Mouse (Mus musculus) kidney, embryonic 16.5 days (tissue): Measurements from ENCODE around the gene Slc18b1. TPM values are rescaled to one million over a fixed set of nuclear protein-coding genes. Genes with fewer than 3 reads are reported as not detected.

Experiments used
- ATAC-seq: fragments of 200-750 bp; cut with Nextera tagmentation; 2 replicates; pipeline ENCODE4 v1.8.0; 2017; ENCODE audit warnings: moderate TSS enrichment; ENCODE audit not compliant: low FRiP score, low TSS enrichment
- H3K27ac ChIP-seq: fragments of 300-500 bp; sonication (generic); 2 replicates; pipeline ENCODE4 v1.5.1; 2014; ENCODE audit warnings: low read length
- H3K27me3 ChIP-seq: fragments of 300-500 bp; sonication (generic); 2 replicates; pipeline ENCODE4 v1.6.1; 2014; ENCODE audit warnings: low read length, control low read depth, mixed read lengths; ENCODE audit not compliant: insufficient read depth
- H3K36me3 ChIP-seq: fragments of 300-500 bp; sonication (generic); 2 replicates; pipeline ENCODE4 v1.6.1; 2014; ENCODE audit warnings: low read length, control low read depth, mixed read lengths; ENCODE audit not compliant: insufficient read depth
- H3K4me1 ChIP-seq: fragments of 300-500 bp; sonication (generic); 2 replicates; pipeline ENCODE4 v1.6.1; 2014; ENCODE audit warnings: low read length, control low read depth, mixed read lengths; ENCODE audit not compliant: insufficient read depth
- H3K4me2 ChIP-seq: fragments of 300-500 bp; sonication (generic); replicated peaks from 2 replicates; pipeline ENCODE4 v1.6.1; 2014; ENCODE audit warnings: low read depth, low read length
- H3K4me3 ChIP-seq: fragments of 300-500 bp; sonication (generic); 2 replicates; pipeline ENCODE4 v1.5.1; 2014; ENCODE audit warnings: mild to moderate bottlenecking, low read length
- H3K9ac ChIP-seq: fragments of 300-500 bp; sonication (generic); replicated peaks from 2 replicates; pipeline ENCODE4 v1.6.1; 2014; ENCODE audit warnings: low read length
- H3K9me3 ChIP-seq: fragments of 300-500 bp; sonication (generic); 2 replicates; pipeline ENCODE4 v1.6.1; 2016; ENCODE audit warnings: low read length, control low read depth
- WGBS: fragments of 180-500 bp; shearing (Covaris S2); extraction: QIAGEN DNeasy Blood & Tissue Kit; methylation state at CpG from one replicate; pipeline ENCODE4 v1.1.7; 2014; 5-methylcytosine and 5-hydroxymethylcytosine counted together
- polyA plus RNA-seq: library from polyadenylated mRNA; unstranded; fragments of >200 nt; fragmentation: Nextera tagmentation; extraction: Ambion mirVana; gene quantifications from 2 replicates; pipeline ENCODE4 v1.2.1, GENCODE M21; 2015

The Slc18b1 gene
- polyA plus RNA-seq, 1 experiment from 2014 or later = 18.0 TPM

DNA sequence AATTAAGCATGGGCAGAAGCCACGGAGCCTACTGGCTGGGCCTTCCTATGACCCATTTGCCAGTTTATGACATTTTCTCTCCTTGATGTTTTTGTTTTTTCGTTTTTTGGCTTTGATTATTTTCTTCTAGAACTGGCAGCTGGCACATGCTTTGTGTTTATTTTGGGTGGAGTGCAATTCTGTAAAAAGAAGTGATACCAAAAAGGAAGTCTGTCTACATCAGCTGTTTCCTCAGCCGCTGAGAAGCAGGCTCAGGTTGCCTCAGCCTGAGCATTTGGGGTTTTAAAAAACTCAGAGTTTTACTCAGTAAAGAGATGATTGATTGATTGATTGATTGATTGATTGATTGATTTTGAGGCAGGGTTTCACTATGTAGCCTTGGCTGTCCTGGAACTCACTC, 6.1 kb downstream of the Slc18b1 start:
- H3K4me1 ChIP-seq = peaks cover 7% of the 10 kb centered on the region; the same call in 1 of the 2 replicates
- 61% methylated on average over 3 of the region's 3 CpGs for WGBS
- no peak overlapping the region for H3K9ac ChIP-seq
- no peak overlapping the region for H3K4me3 ChIP-seq
- H3K27me3 ChIP-seq = no peaks in the 10 kb centered on the region
- no peak overlapping the region for H3K27ac ChIP-seq
- H3K36me3 ChIP-seq = peaks cover 45% of the 10 kb centered on the region
- H3K4me2 ChIP-seq = no peak overlapping the region
- no peak for ATAC-seq
- H3K9me3 ChIP-seq = no peaks in the 10 kb centered on the region

DNA sequence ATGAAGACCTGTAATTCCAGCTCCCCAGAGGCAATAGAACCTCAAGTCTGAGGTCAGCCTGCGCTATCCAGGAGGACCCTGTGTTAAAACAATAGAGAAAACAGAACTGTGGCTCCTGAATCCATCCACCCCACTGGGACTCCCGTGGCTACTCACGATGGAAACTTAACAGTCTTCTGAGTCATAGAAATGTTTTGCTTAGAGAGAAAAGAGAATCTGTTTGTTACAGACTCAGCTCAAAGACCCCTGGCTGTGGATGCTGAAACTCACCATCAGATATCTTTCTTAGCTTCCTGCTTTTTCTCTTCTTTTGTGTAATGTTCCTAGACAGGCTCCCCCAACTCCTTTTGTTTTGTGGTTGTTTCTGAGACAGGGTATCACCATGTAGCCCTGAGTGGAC, 7.9 kb downstream of the Slc18b1 start:
- ATAC-seq = no peak
- Histone ChIP-seq H3K27ac (no peak overlapping the region), H3K4me3 (no peak overlapping the region), H3K4me1 (no peaks in the 10 kb centered on the region), H3K4me2 (no peak overlapping the region), H3K36me3 (peaks cover 48% of the 10 kb centered on the region), H3K9ac (no peak overlapping the region), H3K27me3 (no peaks in the 10 kb centered on the region), H3K9me3 (no peaks in the 10 kb centered on the region)
- 77% methylated on average over 3 of the region's 3 CpGs for WGBS

DNA sequence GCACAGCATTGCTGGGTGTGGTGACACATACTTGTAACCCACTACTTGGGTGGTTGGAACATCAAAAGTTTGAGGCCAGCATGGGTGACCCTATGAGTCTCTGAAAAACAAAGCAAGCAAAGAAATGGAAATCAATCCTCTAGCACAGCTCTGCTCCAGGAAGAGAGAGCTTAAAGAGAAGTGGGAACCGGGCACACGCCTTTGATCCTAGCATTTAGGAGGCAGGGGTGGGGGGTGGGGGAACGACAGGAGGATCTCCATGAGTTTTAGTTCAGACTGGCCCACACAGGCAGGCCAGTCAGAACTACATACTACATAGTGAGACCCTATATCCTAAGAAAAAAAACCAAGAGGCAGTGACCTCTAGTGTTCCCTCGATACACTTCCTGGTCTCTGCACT, 9.4 kb downstream of the Slc18b1 start:
- H3K4me3 ChIP-seq = no peak overlapping the region
- no peak overlapping the region for H3K27ac ChIP-seq
- H3K27me3 ChIP-seq = no peaks in the 10 kb centered on the region
- H3K9me3 ChIP-seq = no peaks in the 10 kb centered on the region
- H3K4me2 ChIP-seq = no peak overlapping the region
- ATAC-seq = no peak
- no peaks in the 10 kb centered on the region for H3K4me1 ChIP-seq
- H3K36me3 ChIP-seq = peaks cover 38% of the 10 kb centered on the region
- 26% methylated on average over 4 of the region's 4 CpGs for whole genome bisulfite sequencing
- no peak overlapping the region for H3K9ac ChIP-seq

DNA sequence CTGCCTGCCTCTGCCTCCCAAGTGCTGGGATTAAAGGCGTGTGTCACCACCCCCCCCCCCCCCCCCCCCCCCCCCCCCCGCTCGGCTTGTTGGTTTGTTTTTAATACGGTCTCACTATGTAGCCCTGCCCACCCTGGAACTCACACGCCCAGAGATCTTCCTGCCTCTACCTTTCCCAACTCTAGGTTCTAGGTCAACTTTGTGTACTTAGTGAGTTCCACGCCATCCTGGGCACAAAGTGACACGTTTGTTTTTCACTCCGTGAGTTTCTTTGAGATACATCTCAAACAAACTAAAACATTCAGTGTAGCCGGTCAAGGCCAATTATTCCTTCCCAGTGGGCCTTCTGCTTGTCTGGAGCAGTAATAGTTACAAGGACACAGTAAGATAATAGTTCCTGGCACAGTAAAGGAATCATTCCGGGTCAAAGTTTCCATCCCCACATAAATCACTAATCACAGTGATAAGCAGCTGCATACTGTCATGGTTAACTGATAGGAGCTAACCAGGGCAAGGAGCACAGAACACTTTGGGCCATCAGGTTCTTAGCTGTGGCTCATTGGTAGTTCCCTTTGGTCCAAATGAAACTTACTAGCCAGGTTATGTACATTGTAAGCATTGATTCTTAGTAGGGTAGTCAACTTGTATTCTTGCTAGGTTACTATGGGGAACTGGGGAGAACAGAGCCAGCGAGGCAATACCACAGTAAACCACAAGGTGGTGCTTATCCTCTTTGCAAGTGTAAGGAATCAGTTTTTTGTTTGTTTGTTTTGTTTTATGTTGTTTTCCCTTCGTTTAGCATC, 15.1 kb downstream of the Slc18b1 start:
- WGBS = 63% methylated on average over 9 of the region's 12 CpGs
- Histone ChIP-seq H3K36me3 (peaks cover 11% of the 10 kb centered on the region; the same call in 1 of the 2 replicates), H3K4me1 (no peaks in the 10 kb centered on the region), H3K27me3 (no peaks in the 10 kb centered on the region), H3K9ac (no peak overlapping the region), H3K9me3 (no peaks in the 10 kb centered on the region), H3K4me2 (no peak overlapping the region), H3K4me3 (no peak overlapping the region), H3K27ac (no peak overlapping the region)
- no peak for ATAC-seq

DNA sequence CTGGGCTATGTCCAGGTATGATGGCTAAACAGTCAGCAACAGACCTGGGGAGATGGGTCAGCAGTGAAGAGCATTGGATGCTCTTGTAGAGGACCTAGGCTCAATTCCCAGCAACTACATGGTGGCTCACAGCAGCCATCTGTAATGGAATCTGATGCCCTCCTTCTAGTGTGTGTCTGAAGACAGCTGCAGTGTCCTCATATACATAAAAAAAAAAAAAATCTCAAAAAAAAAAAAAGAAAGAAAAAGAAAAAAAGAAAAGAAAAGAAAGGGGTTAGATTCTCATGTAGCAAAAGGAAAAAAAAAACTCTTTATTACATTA, 15.6 kb downstream of the Slc18b1 start:
- H3K4me1 ChIP-seq = no peaks in the 10 kb centered on the region
- no peak for ATAC-seq
- no peaks in the 10 kb centered on the region for H3K9me3 ChIP-seq
- H3K4me2 ChIP-seq = no peak overlapping the region
- H3K36me3 ChIP-seq = peaks cover 11% of the 10 kb centered on the region; the same call in 1 of the 2 replicates
- no peak overlapping the region for H3K9ac ChIP-seq
- H3K27me3 ChIP-seq = no peaks in the 10 kb centered on the region
- no peak overlapping the region for H3K27ac ChIP-seq
- H3K4me3 ChIP-seq = no peak overlapping the region

DNA sequence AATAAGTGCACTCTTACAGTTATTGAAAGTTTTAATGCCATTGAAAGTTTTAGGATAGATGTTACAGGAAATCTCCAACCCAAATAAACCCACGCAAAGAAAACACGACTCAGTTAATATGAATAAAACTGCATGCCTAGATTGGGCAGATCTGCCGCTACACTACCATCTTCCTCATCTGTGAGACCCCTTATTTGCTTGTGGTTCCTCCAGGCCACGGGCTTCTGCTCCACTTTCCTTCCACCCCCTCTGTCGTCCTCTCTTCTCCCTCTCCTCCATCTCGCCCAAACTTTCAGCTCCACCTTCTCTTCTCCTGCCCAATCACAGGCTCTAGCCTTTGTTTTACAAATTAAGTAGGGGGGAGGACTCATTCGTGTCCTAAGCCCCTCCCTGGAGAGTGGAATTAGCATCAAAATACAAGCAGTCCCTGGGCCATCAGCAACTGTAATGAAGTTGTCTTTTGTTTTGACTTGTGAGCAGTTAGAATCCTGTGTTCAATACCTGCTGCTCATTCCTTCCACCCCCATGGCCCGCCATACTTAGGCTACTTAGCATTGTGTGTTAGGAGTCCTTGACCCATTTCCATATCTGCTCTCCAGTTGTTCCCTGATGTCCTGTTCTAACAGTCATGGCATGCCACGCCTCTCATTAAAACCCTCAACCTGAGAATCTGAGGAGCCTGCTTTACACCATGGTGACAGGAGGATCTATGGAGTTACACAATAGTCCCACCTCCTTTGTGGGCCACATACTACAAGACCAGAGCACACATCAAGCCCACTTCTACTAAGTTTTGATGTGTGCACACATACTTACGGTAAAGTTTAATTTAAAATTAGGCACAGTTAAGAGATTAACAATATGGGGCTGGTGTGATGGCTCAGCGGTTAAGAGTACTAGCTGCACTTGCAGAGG, 16.3 kb downstream of the Slc18b1 start:
- no peaks in the 10 kb centered on the region for H3K9me3 ChIP-seq
- H3K27me3 ChIP-seq = no peaks in the 10 kb centered on the region
- ATAC-seq = no peak
- no peak overlapping the region for H3K4me3 ChIP-seq
- peaks cover 9% of the 10 kb centered on the region; the same call in 1 of the 2 replicates for H3K36me3 ChIP-seq
- no peaks in the 10 kb centered on the region for H3K4me1 ChIP-seq
- no peak overlapping the region for H3K4me2 ChIP-seq
- H3K27ac ChIP-seq = no peak overlapping the region
- WGBS = 72% methylated on average over 11 of the region's 11 CpGs
- H3K9ac ChIP-seq = no peak overlapping the region

DNA sequence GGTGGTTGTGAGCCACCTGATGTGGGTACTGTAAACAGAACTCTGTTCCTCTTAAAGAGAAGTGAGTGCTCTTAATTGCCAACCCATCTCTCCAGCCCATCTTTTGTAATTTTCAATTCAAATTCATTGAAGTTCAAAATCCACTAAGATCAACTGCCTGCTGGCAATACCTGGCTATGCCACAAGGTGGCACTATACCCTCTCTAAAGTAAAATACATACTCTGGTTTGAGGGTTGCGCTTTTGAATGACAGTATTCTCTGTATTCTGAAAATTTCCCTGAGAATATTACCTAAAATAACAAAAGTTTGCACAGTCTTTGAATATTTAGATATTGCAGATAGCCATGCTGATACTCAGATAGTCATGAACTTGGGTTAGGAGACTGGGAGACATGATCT, 18.4 kb downstream of the Slc18b1 start:
- H3K4me1 ChIP-seq = no peaks in the 10 kb centered on the region
- H3K27ac ChIP-seq = no peak overlapping the region
- no peak overlapping the region for H3K4me3 ChIP-seq
- no peaks in the 10 kb centered on the region for H3K27me3 ChIP-seq
- ATAC-seq = 0 out of 2 replicates have a peak, but pooled peaks have one; percentile 12
- H3K4me2 ChIP-seq = no peak overlapping the region
- H3K36me3 ChIP-seq = peaks cover 23% of the 10 kb centered on the region
- no peak overlapping the region for H3K9ac ChIP-seq
- no peaks in the 10 kb centered on the region for H3K9me3 ChIP-seq
- WGBS = 42% methylated on average over 1 of the region's 1 CpGs

DNA sequence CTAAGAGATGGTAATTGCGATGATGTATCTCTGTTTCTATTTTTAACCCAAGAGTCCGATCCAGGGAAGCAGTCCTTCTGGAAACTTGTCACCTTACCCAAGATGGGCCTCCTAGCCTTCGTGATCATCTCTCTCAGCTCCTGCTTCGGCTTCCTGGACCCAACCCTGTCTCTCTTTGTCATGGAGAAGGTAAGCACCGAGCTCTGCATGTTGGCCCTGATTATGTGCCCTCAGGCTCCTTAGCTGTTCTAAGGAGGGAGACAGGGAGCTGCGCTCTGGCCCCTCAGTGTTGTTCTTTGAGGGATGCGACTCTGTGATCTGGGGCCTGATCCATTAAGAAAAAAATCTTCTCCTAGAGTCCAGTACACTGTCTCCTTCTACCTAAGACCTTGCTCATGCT, 19.5 kb downstream of the Slc18b1 start:
- Histone ChIP-seq H3K4me2 (no peak overlapping the region), H3K9me3 (no peaks in the 10 kb centered on the region), H3K4me1 (no peaks in the 10 kb centered on the region), H3K27me3 (no peaks in the 10 kb centered on the region), H3K9ac (no peak overlapping the region), H3K36me3 (peaks cover 23% of the 10 kb centered on the region), H3K4me3 (no peak overlapping the region), H3K27ac (no peak overlapping the region)
- 87% methylated on average over 7 of the region's 7 CpGs for WGBS
- no peak for ATAC-seq

DNA sequence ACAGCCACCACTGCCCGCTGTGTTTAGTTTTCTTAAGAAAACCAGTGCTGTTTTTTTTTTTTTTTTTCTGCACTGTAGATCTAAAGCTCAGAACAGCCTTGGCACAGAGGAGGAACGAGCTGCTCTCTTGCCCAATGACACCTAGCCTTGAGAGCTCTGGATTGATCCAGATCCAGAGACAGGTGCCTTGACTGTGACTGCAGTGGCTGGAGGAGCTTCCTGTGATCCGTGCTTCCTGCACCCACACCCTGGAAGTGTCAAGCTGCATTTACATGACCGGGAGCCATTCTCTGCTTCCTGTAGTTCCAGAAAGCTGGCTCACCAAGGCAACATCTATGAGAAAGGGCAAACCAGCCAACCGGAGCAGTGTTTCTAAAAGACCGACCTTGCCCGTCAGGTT, 29.7 kb downstream of the Slc18b1 start:
- no peaks in the 10 kb centered on the region for H3K9me3 ChIP-seq
- WGBS = 48% methylated on average over 7 of the region's 7 CpGs
- H3K27me3 ChIP-seq = no peaks in the 10 kb centered on the region
- H3K4me2 ChIP-seq = no peak overlapping the region
- H3K4me1 ChIP-seq = no peaks in the 10 kb centered on the region
- no peak overlapping the region for H3K9ac ChIP-seq
- no peak for ATAC-seq
- H3K36me3 ChIP-seq = peaks cover 42% of the 10 kb centered on the region
- H3K27ac ChIP-seq = peak overlapping the region; percentile 32; the same call in 1 of the 2 replicates
- H3K4me3 ChIP-seq = no peak overlapping the region
